Mouse (Mus musculus): ENCODE data around the gene Phgdh.
A peak's percentile ranks its signal among the peaks of the same experiment; 100 is the strongest.

The Phgdh gene

GRCm38 (mm10) chr3:98339706-98340109, at the start of gene Phgdh:
Phgdh (minus strand) TSS chr3:98339990.
- DNase-seq: peak; percentile 84

- DNase-seq: no peak
Observed at GRCm38 (mm10) chr3:98389305-98389704, 49.5 kb upstream of the Phgdh start.

- peak; percentile 34 for DNase-seq
Observed at GRCm38 (mm10) chr3:98387756-98388155, 48.0 kb upstream of the Phgdh start.

GRCm38 (mm10) chr3:98387086-98387485, 47.3 kb upstream of the Phgdh start:
- no peak for DNase-seq

GRCm38 (mm10) chr3:98383024-98383790, 43.4 kb upstream of the Phgdh start:
- peak; percentile 24 for DNase-seq

- peak; percentile 89 for DNase-seq
Observed at GRCm38 (mm10) chr3:98382246-98382939, 42.6 kb upstream of the Phgdh start, which contains the start of gene Zfp697. Zfp697 (plus strand) TSS chr3:98382461.

- DNase-seq: no peak
Observed at GRCm38 (mm10) chr3:98381677-98382245, 42.0 kb upstream of the Phgdh start.

GRCm38 (mm10) chr3:98379236-98379635, 39.4 kb upstream of the Phgdh start:
- peak; percentile 66 for DNase-seq

GRCm38 (mm10) chr3:98378267-98378666, 38.5 kb upstream of the Phgdh start:
- DNase-seq: no peak

- DNase-seq: no peak
Observed at GRCm38 (mm10) chr3:98374980-98375379, 35.2 kb upstream of the Phgdh start.

- DNase-seq: no peak
Observed at GRCm38 (mm10) chr3:98374062-98374719, 34.4 kb upstream of the Phgdh start.

- no peak for DNase-seq
Observed at GRCm38 (mm10) chr3:98368776-98369175, 29.0 kb upstream of the Phgdh start.

- no peak for DNase-seq
Observed at GRCm38 (mm10) chr3:98368283-98368682, 28.5 kb upstream of the Phgdh start.

- DNase-seq: no peak
Observed at GRCm38 (mm10) chr3:98366823-98367222, 27.0 kb upstream of the Phgdh start.

GRCm38 (mm10) chr3:98366086-98366485, 26.3 kb upstream of the Phgdh start:
- no peak for DNase-seq

GRCm38 (mm10) chr3:98362753-98363152, 23.0 kb upstream of the Phgdh start:
- DNase-seq: no peak

GRCm38 (mm10) chr3:98356632-98357370, 17.0 kb upstream of the Phgdh start:
- no peak for DNase-seq

GRCm38 (mm10) chr3:98356026-98356365, 16.2 kb upstream of the Phgdh start:
- no peak for DNase-seq

GRCm38 (mm10) chr3:98355344-98356025, 15.7 kb upstream of the Phgdh start:
- DNase-seq: peak; percentile 34

- peak; percentile 88 for DNase-seq
Observed at GRCm38 (mm10) chr3:98353892-98354291, 14.1 kb upstream of the Phgdh start.

- peak; percentile 35 for DNase-seq
Observed at GRCm38 (mm10) chr3:98348705-98349104, 8.9 kb upstream of the Phgdh start.

- DNase-seq: no peak
Observed at GRCm38 (mm10) chr3:98348106-98348505, 8.3 kb upstream of the Phgdh start.

Data from kidney, postnatal 10 days (tissue).